Mouse (Mus musculus): ENCODE results near the gene D430041D05Rik. TPM values are rescaled to one million over a fixed set of nuclear protein-coding genes. Genes with fewer than 3 reads are reported as not detected.

D430041D05Rik gene
- polyA plus RNA-seq, 1 experiment: 46.7 TPM

GRCm38 (mm10) chr2:104389231-104389630, 21.6 kb downstream of the D430041D05Rik start:
- Histone ChIP-seq H3K4me3 (ENCODE audit: insufficient read depth, low read length) (no peak overlapping the region), H3K4me1 (ENCODE audit: control insufficient read depth, insufficient read depth, low read length) (peaks cover 9% of the 10 kb centered on the region), H3K27ac (ENCODE audit: insufficient read depth, low read length) (no peak overlapping the region)
- TF ChIP-seq POLR2A (IDR thresholded peaks at IDR 0.05; ENCODE audit: extremely low read depth, insufficient read depth, low read length) (no peak), CTCF (IDR thresholded peaks at IDR 0.05; ENCODE audit: extremely low read depth, insufficient read depth, low read length) (no peak)

GRCm38 (mm10) chr2:104385941-104386340, 24.9 kb downstream of the D430041D05Rik start:
- TF ChIP-seq CTCF (IDR thresholded peaks at IDR 0.05; ENCODE audit: extremely low read depth, insufficient read depth, low read length) (no peak), POLR2A (IDR thresholded peaks at IDR 0.05; ENCODE audit: extremely low read depth, insufficient read depth, low read length) (no peak)
- H3K4me3 ChIP-seq (ENCODE audit: insufficient read depth, low read length): no peak overlapping the region
- no peak overlapping the region for H3K27ac ChIP-seq (ENCODE audit: insufficient read depth, low read length)
- H3K4me1 ChIP-seq (ENCODE audit: control insufficient read depth, insufficient read depth, low read length): peaks cover 4% of the 10 kb centered on the region

GRCm38 (mm10) chr2:104383589-104383988, 27.2 kb downstream of the D430041D05Rik start:
- no peak overlapping the region for H3K4me3 ChIP-seq (ENCODE audit: insufficient read depth, low read length)
- no peaks in the 10 kb centered on the region; the same call in none of the 2 replicates for H3K4me1 ChIP-seq (ENCODE audit: control insufficient read depth, insufficient read depth, low read length)
- no peak for TF ChIP-seq POLR2A (IDR thresholded peaks at IDR 0.05; ENCODE audit: extremely low read depth, insufficient read depth, low read length)
- no peak for TF ChIP-seq CTCF (IDR thresholded peaks at IDR 0.05; ENCODE audit: extremely low read depth, insufficient read depth, low read length)
- H3K27ac ChIP-seq (ENCODE audit: insufficient read depth, low read length): no peak overlapping the region

GRCm38 (mm10) chr2:104382813-104383212, 28.0 kb downstream of the D430041D05Rik start:
- TF ChIP-seq CTCF (IDR thresholded peaks at IDR 0.05; ENCODE audit: extremely low read depth, insufficient read depth, low read length): no peak
- TF ChIP-seq POLR2A (IDR thresholded peaks at IDR 0.05; ENCODE audit: extremely low read depth, insufficient read depth, low read length): no peak
- Histone ChIP-seq H3K27ac (ENCODE audit: insufficient read depth, low read length) (no peak overlapping the region), H3K4me3 (ENCODE audit: insufficient read depth, low read length) (no peak overlapping the region), H3K4me1 (ENCODE audit: control insufficient read depth, insufficient read depth, low read length) (no peaks in the 10 kb centered on the region; the same call in none of the 2 replicates)

GRCm38 (mm10) chr2:104379304-104379703, 31.5 kb downstream of the D430041D05Rik start:
- TF ChIP-seq POLR2A (IDR thresholded peaks at IDR 0.05; ENCODE audit: extremely low read depth, insufficient read depth, low read length): no peak
- no peak for TF ChIP-seq CTCF (IDR thresholded peaks at IDR 0.05; ENCODE audit: extremely low read depth, insufficient read depth, low read length)
- Histone ChIP-seq H3K4me1 (ENCODE audit: control insufficient read depth, insufficient read depth, low read length) (no peaks in the 10 kb centered on the region; the same call in none of the 2 replicates), H3K27ac (ENCODE audit: insufficient read depth, low read length) (no peak overlapping the region), H3K4me3 (ENCODE audit: insufficient read depth, low read length) (no peak overlapping the region)

GRCm38 (mm10) chr2:104378791-104379190, 32.0 kb downstream of the D430041D05Rik start:
- Histone ChIP-seq H3K4me1 (ENCODE audit: control insufficient read depth, insufficient read depth, low read length) (no peaks in the 10 kb centered on the region; the same call in none of the 2 replicates), H3K27ac (ENCODE audit: insufficient read depth, low read length) (0 out of 2 replicates have a peak overlapping the region, but pooled peaks have one; percentile 43), H3K4me3 (ENCODE audit: insufficient read depth, low read length) (no peak overlapping the region)
- TF ChIP-seq CTCF (IDR thresholded peaks at IDR 0.05; ENCODE audit: extremely low read depth, insufficient read depth, low read length): no peak

- no peak overlapping the region for H3K27ac ChIP-seq (ENCODE audit: insufficient read depth, low read length)
- H3K4me3 ChIP-seq (ENCODE audit: insufficient read depth, low read length): no peak overlapping the region
- no peaks in the 10 kb centered on the region; the same call in none of the 2 replicates for H3K4me1 ChIP-seq (ENCODE audit: control insufficient read depth, insufficient read depth, low read length)
- no peak for TF ChIP-seq CTCF (IDR thresholded peaks at IDR 0.05; ENCODE audit: extremely low read depth, insufficient read depth, low read length)
- no peak for TF ChIP-seq POLR2A (IDR thresholded peaks at IDR 0.05; ENCODE audit: extremely low read depth, insufficient read depth, low read length)
Observed at GRCm38 (mm10) chr2:104377990-104378389, 32.8 kb downstream of the D430041D05Rik start.

- TF ChIP-seq POLR2A (IDR thresholded peaks at IDR 0.05; ENCODE audit: extremely low read depth, insufficient read depth, low read length) (no peak), CTCF (IDR thresholded peaks at IDR 0.05; ENCODE audit: extremely low read depth, insufficient read depth, low read length) (no peak)
Observed at GRCm38 (mm10) chr2:104372156-104372555, 38.7 kb downstream of the D430041D05Rik start.

GRCm38 (mm10) chr2:104371606-104372130, 39.1 kb downstream of the D430041D05Rik start:
- H3K4me1 ChIP-seq (ENCODE audit: control insufficient read depth, insufficient read depth, low read length): peaks cover 14% of the 10 kb centered on the region
- H3K4me3 ChIP-seq (ENCODE audit: insufficient read depth, low read length): no peak overlapping the region
- TF ChIP-seq CTCF (IDR thresholded peaks at IDR 0.05; ENCODE audit: extremely low read depth, insufficient read depth, low read length): no peak
- TF ChIP-seq POLR2A (IDR thresholded peaks at IDR 0.05; ENCODE audit: extremely low read depth, insufficient read depth, low read length): no peak
- no peak overlapping the region for H3K27ac ChIP-seq (ENCODE audit: insufficient read depth, low read length)

More at GRCm38 (mm10) chr2:104372156-104372555, 38.7 kb downstream of the D430041D05Rik start:
- Histone ChIP-seq H3K27ac (ENCODE audit: insufficient read depth, low read length) (no peak overlapping the region), H3K4me3 (ENCODE audit: insufficient read depth, low read length) (no peak overlapping the region), H3K4me1 (ENCODE audit: control insufficient read depth, insufficient read depth, low read length) (peaks cover 11% of the 10 kb centered on the region)

- Histone ChIP-seq H3K4me1 (ENCODE audit: control insufficient read depth, insufficient read depth, low read length) (peaks cover 17% of the 10 kb centered on the region), H3K27ac (ENCODE audit: insufficient read depth, low read length) (no peak overlapping the region), H3K4me3 (ENCODE audit: insufficient read depth, low read length) (no peak overlapping the region)
- no peak for TF ChIP-seq POLR2A (IDR thresholded peaks at IDR 0.05; ENCODE audit: extremely low read depth, insufficient read depth, low read length)
- TF ChIP-seq CTCF (IDR thresholded peaks at IDR 0.05; ENCODE audit: extremely low read depth, insufficient read depth, low read length): no peak
Observed at GRCm38 (mm10) chr2:104367836-104368298, 42.9 kb downstream of the D430041D05Rik start.
